Mouse (Mus musculus): ENCODE results near the gene Zfyve21. TPM values are rescaled to one million over a fixed set of nuclear protein-coding genes. Genes with fewer than 3 reads are reported as not detected.
A peak's percentile ranks its signal among the peaks of the same experiment; 100 is the strongest.

The Zfyve21 gene
- polyA plus RNA-seq, 1 experiment from 2014 or later = 125 TPM

DNA sequence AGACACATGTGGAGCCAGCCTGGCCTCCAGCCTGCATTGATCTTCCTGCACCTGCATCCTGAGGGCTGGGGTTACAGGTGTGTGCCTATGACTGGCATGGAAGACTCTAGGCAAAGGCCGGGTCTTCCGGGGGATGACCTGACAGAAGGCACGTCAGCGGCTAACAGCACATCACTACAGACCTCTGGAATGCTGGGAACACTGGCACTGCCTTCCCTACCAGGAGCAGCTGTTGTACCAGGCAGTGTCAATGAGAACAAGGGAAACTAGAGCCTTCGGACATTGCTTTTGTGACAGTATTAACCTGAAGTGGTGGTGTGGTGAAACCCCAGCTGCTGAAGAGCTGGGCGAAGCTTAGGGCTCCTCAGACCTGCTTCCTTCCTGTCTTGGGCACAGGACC is 5.2 kb upstream of the Zfyve21 start:
- no peak for ATAC-seq (replicated peaks; ENCODE audit: low FRiP score)
- Histone ChIP-seq H3K9ac (no peak overlapping the region), H3K4me2 (no peak overlapping the region), H3K36me3 (peaks cover 53% of the 10 kb centered on the region), H3K9me3 (replicated peaks) (no peaks in the 10 kb centered on the region), H3K4me1 (peaks cover 29% of the 10 kb centered on the region), H3K27me3 (no peaks in the 10 kb centered on the region), H3K4me3 (replicated peaks) (no peak overlapping the region), H3K27ac (no peak overlapping the region)
- WGBS = 83% methylated on average over 6 of the region's 6 CpGs

DNA sequence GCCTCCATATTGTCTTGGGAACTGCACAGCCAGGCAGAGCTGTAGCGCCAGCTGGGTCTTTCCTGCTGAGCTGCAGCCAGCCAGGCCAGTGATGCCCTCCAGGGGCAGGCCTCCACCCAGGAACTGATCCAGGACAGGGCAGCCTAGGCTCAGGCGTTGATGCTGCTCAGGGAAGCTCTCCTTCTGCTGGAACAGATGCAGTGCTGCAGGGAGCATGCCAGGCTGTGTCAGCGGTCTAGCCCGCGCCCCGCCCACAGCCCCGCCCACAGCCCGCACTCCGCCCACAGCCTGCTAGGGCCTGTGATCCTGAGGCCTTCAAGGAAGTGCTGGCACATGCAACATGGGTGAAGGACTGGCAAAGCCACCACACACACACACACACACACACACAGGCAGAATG is 4.2 kb upstream of the Zfyve21 start:
- peaks cover 30% of the 10 kb centered on the region for H3K4me1 ChIP-seq
- peak overlapping the region; percentile 28 for H3K4me2 ChIP-seq
- no peak overlapping the region for H3K4me3 ChIP-seq (replicated peaks)
- peak overlapping the region; percentile 76 for H3K27ac ChIP-seq
- no peaks in the 10 kb centered on the region for H3K9me3 ChIP-seq (replicated peaks)
- peaks cover 43% of the 10 kb centered on the region for H3K36me3 ChIP-seq
- WGBS = 4% methylated on average over 9 of the region's 9 CpGs
- H3K9ac ChIP-seq = no peak overlapping the region
- H3K27me3 ChIP-seq = no peaks in the 10 kb centered on the region
- ATAC-seq (replicated peaks; ENCODE audit: low FRiP score) = peak; percentile 43

DNA sequence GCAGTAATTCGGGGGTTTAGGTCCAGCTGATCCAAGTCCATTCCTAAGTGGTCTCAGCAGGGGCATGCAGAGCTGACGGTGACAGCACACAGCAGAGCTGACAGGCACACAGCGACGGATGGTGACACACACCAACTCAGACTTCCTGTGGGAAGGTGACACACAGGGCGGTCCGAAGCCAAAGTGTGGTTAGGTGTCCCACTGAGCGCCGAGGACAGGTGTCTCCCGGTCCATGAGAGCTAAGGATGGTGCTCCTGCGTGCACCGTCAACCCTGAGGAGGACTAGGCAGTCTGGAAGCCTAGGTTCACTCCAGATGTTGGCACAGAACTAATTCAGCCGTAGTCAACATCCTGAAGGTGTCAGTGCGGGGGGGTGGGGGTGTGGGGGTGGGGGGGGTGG is 1.9 kb upstream of the Zfyve21 start:
- peaks cover 53% of the 10 kb centered on the region for H3K4me1 ChIP-seq
- no peak for ATAC-seq (replicated peaks; ENCODE audit: low FRiP score)
- WGBS = 83% methylated on average over 13 of the region's 13 CpGs
- no peak overlapping the region for H3K4me2 ChIP-seq
- no peak overlapping the region for H3K9ac ChIP-seq
- H3K27ac ChIP-seq = no peak overlapping the region
- H3K9me3 ChIP-seq (replicated peaks) = no peaks in the 10 kb centered on the region
- peaks cover 21% of the 10 kb centered on the region for H3K36me3 ChIP-seq
- no peaks in the 10 kb centered on the region for H3K27me3 ChIP-seq
- no peak overlapping the region for H3K4me3 ChIP-seq (replicated peaks)

DNA sequence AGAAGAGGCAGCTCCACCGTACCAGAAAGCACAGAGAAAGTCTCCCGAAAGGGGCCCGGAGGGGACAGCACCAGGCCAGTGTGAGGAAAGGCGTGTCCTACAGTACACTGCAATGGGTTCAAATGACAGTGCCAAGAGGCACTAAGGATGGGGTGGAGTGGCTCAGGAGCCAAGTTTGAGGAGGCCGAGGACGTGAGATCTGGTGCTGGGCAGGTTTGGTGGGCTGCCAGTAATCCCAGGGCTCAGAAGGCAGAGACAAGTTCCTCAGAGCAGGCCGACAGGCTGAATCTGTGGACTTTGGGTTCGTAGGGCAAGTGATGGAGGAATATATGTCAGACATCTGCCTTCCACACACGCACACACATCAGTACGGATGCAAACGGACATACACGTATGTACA is 1.4 kb upstream of the Zfyve21 start:
- Histone ChIP-seq H3K9me3 (replicated peaks) (no peaks in the 10 kb centered on the region), H3K27me3 (no peaks in the 10 kb centered on the region), H3K9ac (peak overlapping the region; percentile 69), H3K4me3 (replicated peaks) (peak overlapping the region; percentile 65), H3K27ac (no peak overlapping the region), H3K4me1 (peaks cover 58% of the 10 kb centered on the region), H3K36me3 (peaks cover 16% of the 10 kb centered on the region), H3K4me2 (peak overlapping the region; percentile 86)
- WGBS = 63% methylated on average over 12 of the region's 12 CpGs
- no peak for ATAC-seq (replicated peaks; ENCODE audit: low FRiP score)

DNA sequence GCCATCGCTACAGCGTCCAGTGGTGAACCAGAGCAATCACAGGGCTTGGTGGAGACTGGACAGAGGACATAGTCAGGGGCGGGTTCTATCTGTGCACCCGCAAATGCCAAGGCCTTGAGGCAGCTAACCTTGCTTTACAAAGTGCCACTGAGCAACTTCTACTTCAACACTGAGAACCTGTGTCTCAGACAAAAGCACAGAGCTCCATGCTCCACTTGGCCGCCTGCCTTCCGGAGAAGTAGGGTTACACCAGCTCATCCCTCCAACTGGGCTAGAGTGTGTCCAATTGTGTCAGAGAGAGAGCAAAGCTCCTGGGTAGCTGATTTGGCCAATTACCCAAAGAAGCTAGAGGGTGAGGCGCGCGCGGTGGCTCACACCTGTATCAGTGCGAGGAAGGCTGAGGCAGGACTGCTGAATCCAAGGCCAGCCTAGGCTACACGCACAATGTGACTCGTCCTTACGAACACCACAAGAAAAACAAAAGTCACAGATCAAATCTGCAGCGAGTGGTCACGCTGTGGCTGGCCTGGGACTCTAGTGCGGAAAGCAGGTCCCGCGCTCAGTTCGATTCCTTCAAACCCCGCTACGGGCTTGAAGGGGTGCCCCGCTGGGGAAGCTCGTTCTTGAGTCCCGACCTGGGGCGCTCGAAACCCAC is 732 bp upstream of the Zfyve21 start:
- ATAC-seq (replicated peaks; ENCODE audit: low FRiP score) = no peak
- Histone ChIP-seq H3K27ac (peak overlapping the region; percentile 67; the same call in 1 of the 2 replicates), H3K9ac (peak overlapping the region; percentile 69), H3K27me3 (no peaks in the 10 kb centered on the region), H3K4me2 (peak overlapping the region; percentile 86), H3K9me3 (replicated peaks) (no peaks in the 10 kb centered on the region), H3K4me1 (peaks cover 62% of the 10 kb centered on the region), H3K36me3 (peaks cover 16% of the 10 kb centered on the region), H3K4me3 (replicated peaks) (peak overlapping the region; percentile 65)
- 3% methylated on average over 27 of the region's 27 CpGs for WGBS

DNA sequence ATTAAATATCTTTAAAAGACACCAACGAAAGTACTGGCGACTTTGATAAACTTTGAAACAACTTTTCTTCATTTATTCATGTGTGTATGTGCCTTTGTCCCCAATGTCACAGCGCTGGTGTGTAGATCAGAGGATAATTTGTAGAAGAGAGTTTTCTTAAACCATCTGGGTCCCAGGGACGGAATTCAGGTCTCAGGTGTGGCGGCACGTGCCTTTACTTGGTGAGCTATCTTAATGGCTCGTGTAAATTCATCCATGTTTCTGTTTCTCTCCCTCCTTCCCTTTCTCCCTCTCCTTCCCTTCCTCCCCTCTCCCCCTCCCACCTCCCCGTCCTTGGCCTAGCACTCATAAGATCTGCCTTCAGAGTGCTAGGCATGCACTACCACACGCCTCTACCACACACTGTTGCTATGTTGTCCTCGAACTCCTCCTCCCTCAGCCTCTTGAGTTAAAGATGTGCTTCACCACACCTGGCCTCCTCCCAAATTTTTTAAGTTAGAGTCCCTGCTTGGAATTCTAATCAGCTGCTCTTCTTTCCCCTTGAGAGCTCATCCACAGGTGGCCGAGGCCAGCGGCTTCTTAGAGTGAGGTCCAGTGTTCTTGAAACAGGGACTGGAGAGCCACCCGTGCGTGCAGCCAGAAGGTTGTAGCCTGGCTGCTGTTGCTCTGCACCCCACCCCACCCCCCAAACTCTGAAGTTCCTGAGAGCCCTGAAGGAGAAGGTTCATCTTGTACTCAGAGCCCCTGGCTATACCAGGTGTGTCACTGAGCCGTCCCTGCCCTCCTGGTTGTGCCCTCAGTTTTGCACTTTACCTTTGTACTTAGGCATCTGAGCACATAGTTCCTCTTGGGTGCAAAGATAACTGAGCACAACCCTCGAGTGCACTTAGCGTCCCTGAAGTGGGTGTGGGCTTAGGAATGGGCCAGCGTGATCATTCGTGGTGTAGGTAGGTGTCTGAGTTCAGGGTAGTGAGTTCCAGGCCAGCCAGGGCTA is 1.1 kb downstream of the Zfyve21 start:
- H3K4me1 ChIP-seq = peaks cover 65% of the 10 kb centered on the region
- no peak for ATAC-seq (replicated peaks; ENCODE audit: low FRiP score)
- peak overlapping the region; percentile 80 for H3K4me2 ChIP-seq
- WGBS = 21% methylated on average over 19 of the region's 19 CpGs
- H3K9me3 ChIP-seq (replicated peaks) = no peaks in the 10 kb centered on the region
- H3K9ac ChIP-seq = peak overlapping the region; percentile 65
- peaks cover 11% of the 10 kb centered on the region; the same call in 1 of the 2 replicates for H3K36me3 ChIP-seq
- H3K27ac ChIP-seq = peak overlapping the region; percentile 96
- H3K4me3 ChIP-seq (replicated peaks) = peak overlapping the region; percentile 65
- H3K27me3 ChIP-seq = no peaks in the 10 kb centered on the region

DNA sequence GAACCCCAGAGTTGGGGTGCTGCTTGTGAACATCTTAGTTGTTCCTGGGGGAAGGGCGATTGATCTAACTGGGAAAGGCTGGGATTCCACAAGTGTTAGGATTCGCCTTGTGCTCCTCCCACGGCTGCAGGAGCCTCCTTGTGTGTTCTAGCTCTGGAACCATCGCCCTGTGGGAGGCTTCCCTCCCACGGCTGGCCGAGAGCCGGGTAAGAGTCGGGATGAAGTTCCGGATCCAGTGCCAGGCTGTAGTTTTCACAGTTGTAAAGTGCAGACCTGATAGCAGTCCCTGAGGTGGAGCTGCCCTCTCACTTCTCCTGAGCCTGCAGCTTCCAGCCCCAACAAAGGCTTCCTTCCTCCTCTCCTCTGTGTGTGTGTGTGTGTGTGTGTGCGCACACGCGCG is 2.6 kb downstream of the Zfyve21 start:
- 46% methylated on average over 13 of the region's 13 CpGs for WGBS
- Histone ChIP-seq H3K4me3 (replicated peaks) (peak overlapping the region; percentile 65), H3K27me3 (no peaks in the 10 kb centered on the region), H3K9me3 (replicated peaks) (no peaks in the 10 kb centered on the region), H3K36me3 (peaks cover 11% of the 10 kb centered on the region; the same call in 1 of the 2 replicates), H3K4me1 (peaks cover 65% of the 10 kb centered on the region), H3K9ac (peak overlapping the region; percentile 40), H3K4me2 (peak overlapping the region; percentile 80), H3K27ac (peak overlapping the region; percentile 96)
- ATAC-seq (replicated peaks; ENCODE audit: low FRiP score) = no peak

DNA sequence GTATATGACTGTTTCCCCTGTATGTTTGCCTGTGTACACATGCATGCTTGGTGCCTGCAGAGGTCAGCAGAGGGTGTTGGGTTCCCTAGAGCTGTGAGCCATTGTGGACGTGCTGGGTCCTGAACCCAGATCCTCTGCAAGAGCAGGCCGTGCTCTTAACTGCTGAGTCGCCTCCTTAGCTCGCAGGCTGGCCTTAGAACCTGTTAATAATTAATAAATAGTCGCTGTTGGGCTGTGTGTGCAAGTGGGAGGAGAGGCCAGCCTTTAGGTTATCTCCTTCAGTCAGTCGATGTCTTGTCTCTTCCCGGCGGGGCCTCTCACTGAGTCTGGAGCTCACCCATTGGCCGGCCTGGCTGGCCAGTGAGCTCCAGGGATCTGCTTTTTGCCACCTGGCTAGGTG is 3.0 kb downstream of the Zfyve21 start:
- ATAC-seq (replicated peaks; ENCODE audit: low FRiP score) = no peak
- Histone ChIP-seq H3K9me3 (replicated peaks) (no peaks in the 10 kb centered on the region), H3K9ac (peak overlapping the region; percentile 40), H3K4me3 (replicated peaks) (peak overlapping the region; percentile 65), H3K4me2 (peak overlapping the region; percentile 80), H3K36me3 (peaks cover 11% of the 10 kb centered on the region; the same call in 1 of the 2 replicates), H3K4me1 (peaks cover 66% of the 10 kb centered on the region), H3K27me3 (no peaks in the 10 kb centered on the region), H3K27ac (peak overlapping the region; percentile 96)
- WGBS = 39% methylated on average over 9 of the region's 9 CpGs

DNA sequence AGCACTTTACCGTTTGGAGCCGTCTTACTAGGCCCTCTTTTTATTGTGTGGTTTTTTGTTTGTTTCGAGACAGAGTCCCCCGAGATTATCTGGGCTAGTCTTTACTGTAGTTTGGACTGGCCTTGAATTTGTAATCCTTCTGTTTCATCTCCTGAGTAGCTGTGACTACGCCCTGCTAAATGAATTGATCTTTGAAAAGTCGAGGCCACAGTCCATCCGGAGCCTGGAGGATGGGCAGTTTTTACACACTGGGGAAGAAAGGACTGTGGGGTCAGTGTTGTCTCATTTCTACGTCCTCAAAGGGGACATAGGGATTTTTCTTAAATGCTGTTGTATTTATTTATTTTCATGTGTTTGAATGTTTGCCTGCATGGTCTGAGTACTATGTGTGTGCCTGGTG is 4.0 kb downstream of the Zfyve21 start:
- H3K27me3 ChIP-seq = no peaks in the 10 kb centered on the region
- no peak for ATAC-seq (replicated peaks; ENCODE audit: low FRiP score)
- no peak overlapping the region for H3K4me2 ChIP-seq
- H3K27ac ChIP-seq = no peak overlapping the region
- no peak overlapping the region for H3K4me3 ChIP-seq (replicated peaks)
- H3K9me3 ChIP-seq (replicated peaks) = no peaks in the 10 kb centered on the region
- peaks cover 59% of the 10 kb centered on the region for H3K4me1 ChIP-seq
- H3K36me3 ChIP-seq = peaks cover 18% of the 10 kb centered on the region
- 92% methylated on average over 8 of the region's 8 CpGs for WGBS
- no peak overlapping the region for H3K9ac ChIP-seq

DNA sequence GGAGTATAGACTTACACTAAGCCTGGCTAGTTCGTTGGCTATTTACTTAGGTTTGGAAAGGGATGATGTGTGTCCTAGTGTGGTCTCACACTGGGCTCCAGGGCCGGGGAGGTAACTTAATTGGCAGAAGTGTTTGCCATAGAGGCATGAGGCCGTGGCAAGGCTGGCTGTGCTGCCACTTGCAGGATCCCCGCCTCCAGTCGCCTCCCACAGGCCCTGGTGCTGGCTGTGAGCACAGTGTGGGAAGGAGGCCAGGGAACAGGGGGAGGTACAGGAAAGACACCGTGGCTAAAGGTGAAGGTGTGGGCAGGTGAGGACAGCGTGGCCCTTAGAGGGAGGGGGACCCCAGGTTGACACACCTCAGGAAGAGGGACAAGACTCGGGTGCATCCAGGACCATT is 6.0 kb downstream of the Zfyve21 start:
- Histone ChIP-seq H3K36me3 (peaks cover 37% of the 10 kb centered on the region), H3K4me1 (peaks cover 51% of the 10 kb centered on the region)

DNA sequence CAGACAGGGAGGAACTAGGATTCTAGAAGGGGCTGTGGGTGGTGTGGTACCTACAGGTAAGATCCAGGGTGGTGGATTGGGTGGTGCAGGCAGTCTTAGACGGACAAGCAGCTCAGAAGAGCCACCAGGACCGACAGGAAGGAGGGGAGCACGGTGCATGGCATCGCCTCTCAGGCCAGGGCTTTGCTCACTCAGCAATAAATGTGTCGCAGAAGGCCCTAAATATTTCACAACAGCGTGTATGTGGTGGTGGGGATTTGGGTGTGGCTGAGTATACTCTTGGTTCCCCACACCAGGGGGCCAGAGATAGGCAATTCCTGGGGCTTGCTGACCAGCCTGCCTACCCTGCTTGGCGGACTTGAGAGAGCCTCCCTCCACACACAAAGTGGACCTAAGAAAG is 6.7 kb downstream of the Zfyve21 start:
- no peak overlapping the region for H3K9ac ChIP-seq
- H3K9me3 ChIP-seq (replicated peaks) = no peaks in the 10 kb centered on the region
- no peak overlapping the region for H3K4me3 ChIP-seq (replicated peaks)
- H3K4me2 ChIP-seq = no peak overlapping the region
- 74% methylated on average over 7 of the region's 7 CpGs for WGBS
- H3K27me3 ChIP-seq = no peaks in the 10 kb centered on the region
- no peak overlapping the region for H3K27ac ChIP-seq
- H3K36me3 ChIP-seq = peaks cover 45% of the 10 kb centered on the region
- H3K4me1 ChIP-seq = peaks cover 44% of the 10 kb centered on the region
- no peak for ATAC-seq (replicated peaks; ENCODE audit: low FRiP score)

More for the DNA sequence above, 6.0 kb downstream of the Zfyve21 start:
- no peaks in the 10 kb centered on the region for H3K9me3 ChIP-seq (replicated peaks)
- H3K4me3 ChIP-seq (replicated peaks) = no peak overlapping the region
- ATAC-seq (replicated peaks; ENCODE audit: low FRiP score) = no peak
- H3K27ac ChIP-seq = no peak overlapping the region
- WGBS = 48% methylated on average over 8 of the region's 8 CpGs
- H3K27me3 ChIP-seq = no peaks in the 10 kb centered on the region
- H3K9ac ChIP-seq = no peak overlapping the region; the same call in 1 of the 2 replicates
- H3K4me2 ChIP-seq = no peak overlapping the region

DNA sequence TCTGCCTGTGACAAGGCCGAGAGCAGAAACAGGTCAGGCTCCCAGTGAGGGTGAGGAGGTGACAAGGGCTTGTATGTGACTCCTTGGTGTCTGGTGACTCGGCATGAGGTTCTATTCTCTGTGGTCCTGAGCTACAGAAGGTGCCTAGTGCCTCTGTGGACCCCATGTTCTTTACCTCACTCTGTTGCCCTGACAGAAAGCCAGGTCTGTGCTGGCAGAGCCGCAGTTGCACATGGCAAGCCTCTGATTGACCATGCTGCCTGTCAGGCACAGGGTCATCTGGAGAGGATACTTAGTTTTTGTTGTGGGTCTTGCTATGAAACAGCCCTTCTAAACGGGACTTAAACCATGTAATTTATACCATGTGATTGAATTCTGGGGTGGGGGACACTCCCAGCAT is 8.0 kb downstream of the Zfyve21 start:
- WGBS = 66% methylated on average over 4 of the region's 4 CpGs
- Histone ChIP-seq H3K4me3 (replicated peaks) (no peak overlapping the region), H3K27ac (no peak overlapping the region), H3K36me3 (peaks cover 57% of the 10 kb centered on the region), H3K9me3 (replicated peaks) (no peaks in the 10 kb centered on the region), H3K4me1 (peaks cover 32% of the 10 kb centered on the region), H3K27me3 (no peaks in the 10 kb centered on the region), H3K9ac (no peak overlapping the region), H3K4me2 (no peak overlapping the region)
- ATAC-seq (replicated peaks; ENCODE audit: low FRiP score) = no peak
